Mouse (Mus musculus) stomach, postnatal 0 days (tissue): ENCODE data around the gene Gm39115.

Experiments used
- CTCF ChIP-seq: IDR thresholded peaks from 2 replicates; pipeline ENCODE4 v1.5.1; 2016; ENCODE audit warnings: antibody characterized with exemption, low read depth, mild to moderate bottlenecking, moderate library complexity
- EP300 ChIP-seq: optimal IDR thresholded peaks from 2 replicates; pipeline ENCODE3; 2016; ENCODE audit warnings: antibody characterized with exemption

DNA sequence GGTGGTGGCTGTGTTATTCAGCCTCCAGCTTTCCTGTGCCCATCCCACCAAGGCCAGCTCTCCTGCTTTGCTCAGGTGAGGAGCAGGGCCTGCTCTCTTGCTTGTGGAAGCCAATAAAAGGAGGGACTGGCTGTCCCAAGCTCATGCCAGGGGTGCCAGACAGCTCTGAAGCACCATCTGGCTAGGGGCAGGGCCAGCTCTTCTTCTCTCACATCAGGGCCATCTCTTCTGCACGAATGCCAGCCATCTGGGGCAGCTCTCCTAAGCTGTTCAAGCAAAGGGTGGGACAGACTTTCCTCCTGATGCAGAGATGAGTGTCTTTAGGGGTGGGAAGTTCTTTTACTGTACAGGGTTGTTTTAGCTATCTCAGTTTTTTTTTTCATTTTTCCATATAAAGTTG, 45.2 kb upstream of the Gm39115 start:
- TF ChIP-seq CTCF (no peak), EP300 (no peak)
